Mouse (Mus musculus): ENCODE results near the gene Dchs2. TPM values are rescaled to one million over a fixed set of nuclear protein-coding genes. Genes with fewer than 3 reads are reported as not detected.
A peak's percentile ranks its signal among the peaks of the same experiment; 100 is the strongest.

Dchs2 gene
- 0.33 and 0.39 TPM in 2 replicates for polyA plus RNA-seq (2012; rRNA removed)

- H3K4me3 ChIP-seq (replicated peaks; ENCODE audit: insufficient read depth, low read depth, low read length), result peak within 1 kb of the TSS; percentile 53
- H3K27ac ChIP-seq (ENCODE audit: insufficient read depth, low read length), result no peak within 1 kb of the TSS
- H3K27me3 ChIP-seq (ENCODE audit: control insufficient read depth, insufficient read depth, low read length), result peaks cover 4% of the 10 kb centered on the region; the same call in 1 of the 2 replicates
- H3K4me1 ChIP-seq (ENCODE audit: control insufficient read depth, insufficient read depth, low read length), result peaks cover 6% of the 10 kb centered on the region; the same call in 1 of the 2 replicates
- TF ChIP-seq POLR2A (IDR thresholded peaks at IDR 0.05; ENCODE audit: borderline replicate concordance, insufficient read depth, low read length) (no peak), CTCF (IDR thresholded peaks at IDR 0.05; ENCODE audit: borderline replicate concordance, insufficient read depth, low read depth, low read length) (no peak)
- WGBS, result under 1% methylated on average over 55 of the region's 55 CpGs
- peak in 1 of 2 experiments; percentile 14 for DNase-seq
These were observed at the start of gene Dchs2 for GRCm38 (mm10) chr3:83127726-83128448. TSS of gene Dchs2 (plus strand) at chr3:83127948.

GRCm38 (mm10) chr3:83080567-83081055 lies 47.1 kb upstream of the Dchs2 start:
- Histone ChIP-seq H3K27ac (ENCODE audit: insufficient read depth, low read length) (no peak overlapping the region), H3K4me1 (ENCODE audit: control insufficient read depth, insufficient read depth, low read length) (no peaks in the 10 kb centered on the region), H3K27me3 (ENCODE audit: control insufficient read depth, insufficient read depth, low read length) (no peaks in the 10 kb centered on the region), H3K4me3 (replicated peaks; ENCODE audit: insufficient read depth, low read depth, low read length) (peak overlapping the region; percentile 3)
- peak; percentile 29 to 36 for DNase-seq
- WGBS, result 1% methylated on average over 11 of the region's 11 CpGs
- TF ChIP-seq CTCF (IDR thresholded peaks at IDR 0.05; ENCODE audit: borderline replicate concordance, insufficient read depth, low read depth, low read length), result peak; percentile 62; the same call in 1 of the 2 replicates
- TF ChIP-seq POLR2A (IDR thresholded peaks at IDR 0.05; ENCODE audit: borderline replicate concordance, insufficient read depth, low read length), result no peak

DNA sequence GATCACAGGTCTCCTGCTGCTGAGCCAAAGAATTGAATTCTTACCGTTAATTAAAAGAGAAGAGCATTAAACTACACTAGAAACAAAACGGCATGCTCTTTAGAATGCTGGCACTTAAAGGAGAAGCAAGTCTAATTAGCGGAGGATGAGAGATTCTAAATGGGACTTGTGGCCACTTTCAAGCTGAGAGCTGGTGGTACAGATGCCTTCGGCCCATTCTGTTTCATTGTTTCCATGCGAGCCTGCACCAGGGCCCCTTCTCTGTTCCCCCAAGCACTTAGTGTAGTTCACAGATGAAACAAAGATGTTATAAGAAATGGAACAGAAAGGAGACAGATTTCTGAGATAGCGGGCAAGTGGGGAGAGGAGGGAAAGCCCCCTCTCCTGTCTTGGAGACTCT lies 30.2 kb upstream of the Dchs2 start:
- Histone ChIP-seq H3K27ac (ENCODE audit: insufficient read depth, low read length) (no peak overlapping the region), H3K4me1 (ENCODE audit: control insufficient read depth, insufficient read depth, low read length) (no peaks in the 10 kb centered on the region), H3K27me3 (ENCODE audit: control insufficient read depth, insufficient read depth, low read length) (no peaks in the 10 kb centered on the region), H3K4me3 (replicated peaks; ENCODE audit: insufficient read depth, low read depth, low read length) (no peak overlapping the region)
- WGBS, result 52% methylated on average over 6 of the region's 6 CpGs
- TF ChIP-seq CTCF (IDR thresholded peaks at IDR 0.05; ENCODE audit: borderline replicate concordance, insufficient read depth, low read depth, low read length) (no peak), POLR2A (IDR thresholded peaks at IDR 0.05; ENCODE audit: borderline replicate concordance, insufficient read depth, low read length) (no peak)
- DNase-seq, result no peak

DNA sequence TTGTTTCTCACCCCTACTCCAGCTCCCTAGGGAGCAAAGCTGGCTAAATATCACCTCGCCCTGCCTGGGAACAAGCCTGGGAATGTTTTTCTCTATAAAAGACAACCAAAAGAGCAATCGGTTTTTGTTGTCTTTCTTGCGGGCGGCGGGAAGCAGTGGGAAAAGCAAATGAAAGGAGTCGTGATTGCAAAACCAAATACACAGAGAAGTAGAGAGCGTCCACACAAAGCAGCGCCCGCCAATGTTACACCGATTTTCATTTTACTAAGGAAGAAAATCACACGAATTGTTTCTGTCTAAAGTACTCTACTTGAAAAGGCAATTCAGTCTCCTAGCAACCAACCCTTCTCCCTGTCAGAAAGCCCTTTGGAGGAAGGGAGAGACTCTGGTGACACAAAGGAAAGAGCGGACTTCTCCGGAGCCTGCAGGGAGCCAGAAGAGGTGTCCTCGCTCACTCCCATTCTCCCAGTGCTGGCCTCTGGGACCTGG lies 29.2 kb upstream of the Dchs2 start:
- TF ChIP-seq CTCF (IDR thresholded peaks at IDR 0.05; ENCODE audit: borderline replicate concordance, insufficient read depth, low read depth, low read length) (no peak), POLR2A (IDR thresholded peaks at IDR 0.05; ENCODE audit: borderline replicate concordance, insufficient read depth, low read length) (no peak)
- H3K27ac ChIP-seq (ENCODE audit: insufficient read depth, low read length), result no peak overlapping the region

GRCm38 (mm10) chr3:83099139-83099538 lies 28.6 kb upstream of the Dchs2 start:
- Histone ChIP-seq H3K27ac (ENCODE audit: insufficient read depth, low read length) (no peak overlapping the region), H3K4me3 (replicated peaks; ENCODE audit: insufficient read depth, low read depth, low read length) (no peak overlapping the region), H3K4me1 (ENCODE audit: control insufficient read depth, insufficient read depth, low read length) (no peaks in the 10 kb centered on the region), H3K27me3 (ENCODE audit: control insufficient read depth, insufficient read depth, low read length) (no peaks in the 10 kb centered on the region)
- 80% methylated on average over 1 of the region's 1 CpGs for WGBS
- TF ChIP-seq POLR2A (IDR thresholded peaks at IDR 0.05; ENCODE audit: borderline replicate concordance, insufficient read depth, low read length) (no peak), CTCF (IDR thresholded peaks at IDR 0.05; ENCODE audit: borderline replicate concordance, insufficient read depth, low read depth, low read length) (no peak)
- no peak for DNase-seq

More for the DNA sequence above, 29.2 kb upstream of the Dchs2 start:
- whole genome bisulfite sequencing, result 4% methylated on average over 14 of the region's 14 CpGs
- Histone ChIP-seq H3K27me3 (ENCODE audit: control insufficient read depth, insufficient read depth, low read length) (no peaks in the 10 kb centered on the region), H3K4me3 (replicated peaks; ENCODE audit: insufficient read depth, low read depth, low read length) (no peak overlapping the region), H3K4me1 (ENCODE audit: control insufficient read depth, insufficient read depth, low read length) (no peaks in the 10 kb centered on the region)
- DNase-seq, result no peak

GRCm38 (mm10) chr3:83099651-83100050 lies 28.1 kb upstream of the Dchs2 start:
- H3K27me3 ChIP-seq (ENCODE audit: control insufficient read depth, insufficient read depth, low read length), result no peaks in the 10 kb centered on the region
- WGBS, result 72% methylated on average over 6 of the region's 6 CpGs
- H3K27ac ChIP-seq (ENCODE audit: insufficient read depth, low read length), result no peak overlapping the region
- DNase-seq, result no peak
- no peak for TF ChIP-seq POLR2A (IDR thresholded peaks at IDR 0.05; ENCODE audit: borderline replicate concordance, insufficient read depth, low read length)
- TF ChIP-seq CTCF (IDR thresholded peaks at IDR 0.05; ENCODE audit: borderline replicate concordance, insufficient read depth, low read depth, low read length), result no peak
- H3K4me3 ChIP-seq (replicated peaks; ENCODE audit: insufficient read depth, low read depth, low read length), result no peak overlapping the region
- no peaks in the 10 kb centered on the region for H3K4me1 ChIP-seq (ENCODE audit: control insufficient read depth, insufficient read depth, low read length)

GRCm38 (mm10) chr3:83102286-83102685 lies 25.5 kb upstream of the Dchs2 start:
- DNase-seq, result no peak
- Histone ChIP-seq H3K27me3 (ENCODE audit: control insufficient read depth, insufficient read depth, low read length) (no peaks in the 10 kb centered on the region), H3K27ac (ENCODE audit: insufficient read depth, low read length) (no peak overlapping the region), H3K4me3 (replicated peaks; ENCODE audit: insufficient read depth, low read depth, low read length) (no peak overlapping the region), H3K4me1 (ENCODE audit: control insufficient read depth, insufficient read depth, low read length) (no peaks in the 10 kb centered on the region)
- TF ChIP-seq CTCF (IDR thresholded peaks at IDR 0.05; ENCODE audit: borderline replicate concordance, insufficient read depth, low read depth, low read length) (no peak), POLR2A (IDR thresholded peaks at IDR 0.05; ENCODE audit: borderline replicate concordance, insufficient read depth, low read length) (no peak)
- 90% methylated on average over 6 of the region's 6 CpGs for WGBS

- no peak for DNase-seq
- TF ChIP-seq POLR2A (IDR thresholded peaks at IDR 0.05; ENCODE audit: borderline replicate concordance, insufficient read depth, low read length) (no peak), CTCF (IDR thresholded peaks at IDR 0.05; ENCODE audit: borderline replicate concordance, insufficient read depth, low read depth, low read length) (no peak)
- H3K4me1 ChIP-seq (ENCODE audit: control insufficient read depth, insufficient read depth, low read length), result no peaks in the 10 kb centered on the region
- H3K27ac ChIP-seq (ENCODE audit: insufficient read depth, low read length), result no peak overlapping the region
- H3K27me3 ChIP-seq (ENCODE audit: control insufficient read depth, insufficient read depth, low read length), result no peaks in the 10 kb centered on the region
- H3K4me3 ChIP-seq (replicated peaks; ENCODE audit: insufficient read depth, low read depth, low read length), result no peak overlapping the region
- WGBS, result 31% methylated on average over 4 of the region's 4 CpGs
These were observed 17.6 kb upstream of the Dchs2 start for GRCm38 (mm10) chr3:83110163-83110562.

Data from cerebellum, adult 2 months (tissue).